Mouse (Mus musculus): ENCODE data around the gene Kdm7a. TPM values are rescaled to one million over a fixed set of nuclear protein-coding genes. Genes with fewer than 3 reads are reported as not detected.

Gene Kdm7a
- polyA plus RNA-seq, 2 experiments: 6.7 to 9.1 TPM

DNA sequence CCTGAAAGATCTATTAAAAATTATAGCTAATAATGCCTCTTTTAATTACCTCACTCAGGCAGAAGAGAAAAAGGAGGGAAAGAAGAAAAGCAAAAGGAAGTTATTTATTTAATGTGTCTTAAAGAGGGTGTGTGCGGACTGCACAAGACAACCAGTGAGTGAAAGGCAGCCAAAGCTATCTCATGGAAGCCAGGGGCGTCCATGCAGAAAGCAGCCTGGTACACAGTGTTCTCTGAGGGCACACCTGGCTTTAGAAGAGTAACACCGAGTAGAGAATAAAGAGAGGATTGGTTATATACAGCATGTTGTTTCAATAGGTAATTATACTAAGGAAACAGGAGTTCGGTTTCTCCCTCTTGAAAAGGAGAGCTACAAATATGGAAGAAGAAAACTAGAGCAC is 1.6 kb upstream of the Kdm7a start:
- Histone ChIP-seq H3K27me3 (ENCODE audit: control insufficient read depth, insufficient read depth, low read length) (no peaks in the 10 kb centered on the region; the same call in 1 of the 2 replicates), H3K4me1 (replicated peaks; ENCODE audit: control insufficient read depth in 2 of 2, insufficient read depth in 2 of 2, low read length in 1 of 2) (peaks cover 7 to 8% of the 10 kb centered on the region in 2 experiments), H3K36me3 (replicated peaks; ENCODE audit: control insufficient read depth, insufficient read depth, low read depth) (no peaks in the 10 kb centered on the region), H3K4me2 (ENCODE audit: low read depth) (no peak overlapping the region), H3K27ac (no peak overlapping the region), H3K9me3 (ENCODE audit: control insufficient read depth, low read length) (no peaks in the 10 kb centered on the region), H3K4me3 (ENCODE audit: insufficient read depth in 1 of 2, low read depth in 2 of 2, low read length in 2 of 2) (no peak overlapping the region), H3K9ac (replicated peaks) (no peak overlapping the region)
- TF ChIP-seq CTCF (IDR thresholded peaks at IDR 0.05; ENCODE audit: low read depth) (no peak), EP300 (IDR thresholded peaks at IDR 0.05; ENCODE audit: low read depth) (no peak)
- no peak for ATAC-seq (ENCODE audit: insufficient read depth)
- 69% methylated on average over 4 of the region's 4 CpGs for WGBS (ENCODE audit: insufficient replicate concordance)
- no peak for DNase-seq (ENCODE audit: low read depth in 3 of 3, low spot score in 3 of 3)

DNA sequence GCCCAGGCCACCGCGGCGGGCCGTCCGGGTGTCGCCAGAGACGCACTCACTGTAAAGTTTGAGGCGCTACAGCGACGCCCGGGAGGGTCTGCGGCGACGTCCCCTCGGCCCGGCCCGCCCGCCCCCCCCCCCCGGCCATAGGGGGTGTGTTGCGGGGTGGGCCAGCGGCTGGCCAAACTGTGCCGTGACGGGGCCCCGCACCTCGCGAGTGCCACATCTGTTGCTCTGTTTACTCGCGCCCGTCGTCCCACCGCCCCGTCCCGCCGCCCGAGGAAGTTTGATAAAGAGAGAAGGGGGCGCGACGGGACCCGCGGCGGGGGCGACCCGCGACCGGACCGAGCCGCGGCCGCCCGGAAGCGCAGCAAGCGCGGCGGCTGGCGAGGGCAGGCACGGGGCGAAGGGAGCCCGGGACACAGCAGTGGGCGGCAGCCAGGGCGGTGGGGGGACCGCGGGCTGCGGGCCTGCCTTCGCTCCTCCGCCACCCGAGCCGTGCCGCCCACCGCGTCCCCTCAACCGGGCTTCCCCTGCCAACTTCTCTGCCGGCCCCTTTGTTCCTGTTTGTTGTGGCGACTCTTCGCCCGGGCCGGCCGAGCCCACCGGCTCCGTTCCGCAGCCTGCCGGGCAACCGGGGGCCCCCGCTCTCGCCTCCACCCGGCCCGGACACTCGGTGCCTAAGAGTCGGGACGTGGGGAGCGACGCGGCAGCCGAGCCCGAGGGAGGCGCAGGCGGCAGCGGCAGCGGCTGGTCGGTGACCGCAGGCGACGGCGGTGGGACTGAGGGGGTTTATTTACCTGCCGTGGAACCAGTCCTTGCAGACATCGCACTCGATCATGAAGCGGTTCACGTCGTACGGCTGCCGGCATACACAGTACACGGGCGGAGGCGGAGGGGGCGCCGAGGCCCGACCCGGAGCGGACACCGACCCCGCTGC is 674 bp downstream of the Kdm7a start:
- peak overlapping the region; percentile 98 to 99 for H3K4me3 ChIP-seq (ENCODE audit: insufficient read depth in 1 of 2, low read depth in 2 of 2, low read length in 2 of 2)
- H3K9me3 ChIP-seq (ENCODE audit: control insufficient read depth, low read length): no peaks in the 10 kb centered on the region
- WGBS (ENCODE audit: insufficient replicate concordance): under 1% methylated on average over 107 of the region's 121 CpGs
- H3K27me3 ChIP-seq (ENCODE audit: control insufficient read depth, insufficient read depth, low read length): no peaks in the 10 kb centered on the region; the same call in 1 of the 2 replicates
- H3K9ac ChIP-seq (replicated peaks): peak overlapping the region; percentile 97
- TF ChIP-seq CTCF (IDR thresholded peaks at IDR 0.05; ENCODE audit: low read depth) (no peak), EP300 (IDR thresholded peaks at IDR 0.05; ENCODE audit: low read depth) (no peak)
- H3K36me3 ChIP-seq (replicated peaks; ENCODE audit: control insufficient read depth, insufficient read depth, low read depth): no peaks in the 10 kb centered on the region
- no peak for DNase-seq (ENCODE audit: low read depth in 3 of 3, low spot score in 3 of 3)
- H3K27ac ChIP-seq: peak overlapping the region; percentile 96
- peak; percentile 32; the same call in 1 of the 2 replicates for ATAC-seq (ENCODE audit: insufficient read depth)
- peak overlapping the region; percentile 70 for H3K4me2 ChIP-seq (ENCODE audit: low read depth)
- peaks cover 19 to 25% of the 10 kb centered on the region in 2 experiments for H3K4me1 ChIP-seq (replicated peaks; ENCODE audit: control insufficient read depth in 2 of 2, insufficient read depth in 2 of 2, low read length in 1 of 2)

DNA sequence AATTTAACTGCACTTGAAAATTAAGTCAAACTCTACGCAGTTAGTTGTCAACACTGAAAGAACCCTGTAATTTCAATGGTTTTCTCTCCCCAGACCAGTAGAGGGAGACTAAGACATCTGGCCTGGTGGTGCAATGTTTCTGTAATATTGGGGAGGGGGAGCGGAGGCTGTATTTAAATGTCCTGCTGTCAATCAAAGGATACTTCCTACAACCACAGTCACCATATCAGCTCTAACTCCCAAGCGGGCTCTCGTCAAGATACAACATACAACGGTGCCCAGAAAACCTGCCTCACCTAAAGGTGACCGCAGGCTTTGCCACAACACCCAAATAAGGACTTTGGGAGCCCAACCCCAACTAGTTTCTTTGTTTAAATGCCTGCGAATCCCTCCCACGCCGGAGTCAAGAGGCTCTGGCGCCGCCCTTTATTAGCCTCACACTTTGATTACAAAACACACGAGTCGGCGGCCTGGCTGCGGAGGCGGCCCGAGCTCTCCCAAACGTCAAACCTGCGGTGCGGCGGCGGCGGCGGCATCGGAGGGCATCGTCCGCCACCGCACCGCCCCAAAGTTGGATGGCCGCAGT is 1.4 kb downstream of the Kdm7a start:
- peak overlapping the region; percentile 96 for H3K27ac ChIP-seq
- H3K27me3 ChIP-seq (ENCODE audit: control insufficient read depth, insufficient read depth, low read length): no peaks in the 10 kb centered on the region
- no peaks in the 10 kb centered on the region for H3K9me3 ChIP-seq (ENCODE audit: control insufficient read depth, low read length)
- peak overlapping the region; percentile 97 for H3K9ac ChIP-seq (replicated peaks)
- under 1% methylated on average over 30 of the region's 30 CpGs for WGBS (ENCODE audit: insufficient replicate concordance)
- no peaks in the 10 kb centered on the region for H3K36me3 ChIP-seq (replicated peaks; ENCODE audit: control insufficient read depth, insufficient read depth, low read depth)
- H3K4me3 ChIP-seq (ENCODE audit: insufficient read depth in 1 of 2, low read depth in 2 of 2, low read length in 2 of 2): peak overlapping the region; percentile 98 to 99
- TF ChIP-seq EP300 (IDR thresholded peaks at IDR 0.05; ENCODE audit: low read depth) (no peak), CTCF (IDR thresholded peaks at IDR 0.05; ENCODE audit: low read depth) (peak; percentile 63)
- DNase-seq (ENCODE audit: low read depth in 3 of 3, low spot score in 3 of 3): peak; percentile 77 to 84 (median 77)
- H3K4me1 ChIP-seq (replicated peaks; ENCODE audit: control insufficient read depth in 2 of 2, insufficient read depth in 2 of 2, low read length in 1 of 2): peaks cover 22 to 28% of the 10 kb centered on the region in 2 experiments
- peak; percentile 27; the same call in 1 of the 2 replicates for ATAC-seq (ENCODE audit: insufficient read depth)
- peak overlapping the region; percentile 70 for H3K4me2 ChIP-seq (ENCODE audit: low read depth)

DNA sequence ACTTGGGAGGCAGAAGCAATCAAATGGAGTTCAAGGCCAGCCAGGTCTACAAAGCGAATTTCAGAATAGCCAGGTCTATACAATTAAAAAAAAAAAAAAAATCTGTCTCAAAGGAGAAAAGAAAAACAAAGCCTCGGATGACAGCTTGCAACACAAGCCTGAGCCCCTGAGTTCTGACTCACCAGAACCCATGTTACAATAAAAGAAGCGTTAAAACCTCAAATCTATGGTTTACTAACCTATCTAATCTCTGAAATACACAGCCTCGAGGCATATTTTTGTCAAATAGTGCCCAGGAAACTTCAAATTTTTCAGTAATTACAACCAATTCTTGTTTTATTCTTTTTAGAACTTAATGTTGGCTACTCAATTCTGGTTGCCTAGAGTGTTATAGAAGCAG is 2.1 kb downstream of the Kdm7a start:
- TF ChIP-seq CTCF (IDR thresholded peaks at IDR 0.05; ENCODE audit: low read depth) (no peak), EP300 (IDR thresholded peaks at IDR 0.05; ENCODE audit: low read depth) (no peak)
- Histone ChIP-seq H3K9ac (replicated peaks) (peak overlapping the region; percentile 97), H3K27ac (peak overlapping the region; percentile 96), H3K9me3 (ENCODE audit: control insufficient read depth, low read length) (no peaks in the 10 kb centered on the region), H3K4me2 (ENCODE audit: low read depth) (peak overlapping the region; percentile 70), H3K27me3 (ENCODE audit: control insufficient read depth, insufficient read depth, low read length) (no peaks in the 10 kb centered on the region), H3K36me3 (replicated peaks; ENCODE audit: control insufficient read depth, insufficient read depth, low read depth) (no peaks in the 10 kb centered on the region), H3K4me1 (replicated peaks; ENCODE audit: control insufficient read depth in 2 of 2, insufficient read depth in 2 of 2, low read length in 1 of 2) (peaks cover 22 to 28% of the 10 kb centered on the region in 2 experiments), H3K4me3 (ENCODE audit: insufficient read depth in 1 of 2, low read depth in 2 of 2, low read length in 2 of 2) (peak overlapping the region; percentile 98 to 99; a peak in 3 of 4 replicates)
- ATAC-seq (ENCODE audit: insufficient read depth) (no peak), DNase-seq (ENCODE audit: low read depth in 3 of 3, low spot score in 3 of 3) (no peak)
- WGBS (ENCODE audit: insufficient replicate concordance): 37% methylated on average over 4 of the region's 4 CpGs

DNA sequence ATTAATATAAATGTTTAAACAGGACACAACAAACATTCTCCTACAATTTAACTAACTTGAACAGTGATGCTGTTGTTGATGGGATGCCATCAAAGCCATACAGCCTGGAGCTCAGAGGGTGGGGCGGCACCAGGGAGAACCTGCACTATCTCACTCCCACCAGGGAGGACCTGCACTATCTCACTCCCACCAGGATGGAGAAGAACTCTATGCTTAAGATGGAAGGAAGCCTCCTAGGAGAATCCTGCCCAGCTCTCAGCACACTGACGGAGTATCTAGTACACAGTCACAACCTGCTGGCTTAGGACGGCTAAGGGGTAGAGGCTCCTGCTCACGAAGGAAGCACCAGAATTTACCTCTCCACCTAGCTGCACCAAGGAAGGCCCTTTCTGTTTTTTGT is 3.4 kb downstream of the Kdm7a start:
- 26% methylated on average over 4 of the region's 4 CpGs for WGBS (ENCODE audit: insufficient replicate concordance)
- DNase-seq (ENCODE audit: low read depth in 3 of 3, low spot score in 3 of 3): peak; percentile 91 to 94 (median 92)
- ATAC-seq (ENCODE audit: insufficient read depth): peak; percentile 86
- H3K4me2 ChIP-seq (ENCODE audit: low read depth): peak overlapping the region; percentile 70
- H3K36me3 ChIP-seq (replicated peaks; ENCODE audit: control insufficient read depth, insufficient read depth, low read depth): no peaks in the 10 kb centered on the region
- no peaks in the 10 kb centered on the region for H3K9me3 ChIP-seq (ENCODE audit: control insufficient read depth, low read length)
- peak overlapping the region; percentile 96 for H3K27ac ChIP-seq
- peak overlapping the region; percentile 67 to 98 for H3K4me3 ChIP-seq (ENCODE audit: insufficient read depth in 1 of 2, low read depth in 2 of 2, low read length in 2 of 2)
- peaks cover 22 to 28% of the 10 kb centered on the region in 2 experiments for H3K4me1 ChIP-seq (replicated peaks; ENCODE audit: control insufficient read depth in 2 of 2, insufficient read depth in 2 of 2, low read length in 1 of 2)
- H3K27me3 ChIP-seq (ENCODE audit: control insufficient read depth, insufficient read depth, low read length): no peaks in the 10 kb centered on the region
- H3K9ac ChIP-seq (replicated peaks): peak overlapping the region; percentile 97
- TF ChIP-seq CTCF (IDR thresholded peaks at IDR 0.05; ENCODE audit: low read depth) (0 out of 2 replicates have a peak, but pooled peaks have one; percentile 8), EP300 (IDR thresholded peaks at IDR 0.05; ENCODE audit: low read depth) (peak; percentile 95)

All from liver, embryonic 14.5 days (tissue).